24 mouse cellular contexts compared by ENCODE assay signal in genomic region chr17:46262201-46262694, GRCm38 (mm10). TPM values are rescaled to one million over a fixed set of nuclear protein-coding genes. Genes with fewer than 3 reads are reported as not detected.
"Had no signal": no experiment of that assay in that cellular context is flagged by ENCODE, and none has a peak within 500 bp of the region (broad histone marks: within the 10 kb centered on the region; RNA-seq: fewer than 3 reads in every experiment).

No protein-coding gene starts in this region.

- H3K9me3 ChIP-seq: limb, embryonic 10.5 days; limb, embryonic 13.5 days; liver, embryonic 12.5 days; liver, embryonic 15.5 days; lung, embryonic 15.5 days; megakaryocyte, embryonic 14.5 days; midbrain, embryonic 10.5 days; midbrain, embryonic 13.5 days; neural tube, embryonic 15.5 days had no signal

- H3K27ac ChIP-seq: limb, embryonic 10.5 days; limb, embryonic 13.5 days; liver, embryonic 12.5 days; liver, embryonic 15.5 days; lung, embryonic 15.5 days; midbrain, embryonic 10.5 days; midbrain, embryonic 13.5 days; neural tube, embryonic 15.5 days; stomach, postnatal 0 days had no signal

- H3K9ac ChIP-seq: liver, embryonic 12.5 days; liver, embryonic 15.5 days; lung, embryonic 15.5 days; midbrain, embryonic 13.5 days; neural tube, embryonic 15.5 days had no signal

- ATAC-seq: liver, embryonic 12.5 days; midbrain, embryonic 13.5 days; midbrain, embryonic 16.5 days had no signal

- H3K4me3 ChIP-seq: limb, embryonic 13.5 days; liver, embryonic 12.5 days; liver, embryonic 15.5 days; lung, embryonic 15.5 days; megakaryocyte, embryonic 14.5 days; midbrain, embryonic 10.5 days; midbrain, embryonic 13.5 days; myocyte; neural tube, embryonic 15.5 days had no signal

- H3K4me2 ChIP-seq: limb, embryonic 13.5 days; liver, embryonic 12.5 days; liver, embryonic 15.5 days; lung, embryonic 15.5 days; midbrain, embryonic 13.5 days; neural tube, embryonic 15.5 days had no signal

- DNase-seq: kidney, adult 9 months; kidney, postnatal 14 days; kidney, postnatal 4 days; liver; lung, adult 18-20 months; lung, postnatal 10 days; lung, postnatal 36 days; right cerebral cortex, adult 18-20 months; right cerebral cortex, postnatal 14 days; right cerebral cortex, postnatal 4 days; thymus, adult 2 months; thymus, postnatal 25 days had no signal

- H3K27me3 ChIP-seq: limb, embryonic 13.5 days; liver, embryonic 12.5 days; liver, embryonic 15.5 days; lung, embryonic 15.5 days; megakaryocyte, embryonic 14.5 days; midbrain, embryonic 13.5 days; neural tube, embryonic 15.5 days had no signal

RNA-seq across cellular contexts. Expression of gene Lrrc73, which starts 8.9 kb away (rescaled TPM):
- polyA plus RNA-seq: liver, embryonic 15.5 days had no signal

RNA-seq across cellular contexts. Expression of gene Dlk2, which starts 35.0 kb away (rescaled TPM):
- polyA plus RNA-seq: liver, embryonic 12.5 days; liver, embryonic 15.5 days had no signal
